Mouse (Mus musculus): Measurements from ENCODE around the gene Hdhd5.
A peak's percentile ranks its signal among the peaks of the same experiment; 100 is the strongest.

Gene Hdhd5

DNA sequence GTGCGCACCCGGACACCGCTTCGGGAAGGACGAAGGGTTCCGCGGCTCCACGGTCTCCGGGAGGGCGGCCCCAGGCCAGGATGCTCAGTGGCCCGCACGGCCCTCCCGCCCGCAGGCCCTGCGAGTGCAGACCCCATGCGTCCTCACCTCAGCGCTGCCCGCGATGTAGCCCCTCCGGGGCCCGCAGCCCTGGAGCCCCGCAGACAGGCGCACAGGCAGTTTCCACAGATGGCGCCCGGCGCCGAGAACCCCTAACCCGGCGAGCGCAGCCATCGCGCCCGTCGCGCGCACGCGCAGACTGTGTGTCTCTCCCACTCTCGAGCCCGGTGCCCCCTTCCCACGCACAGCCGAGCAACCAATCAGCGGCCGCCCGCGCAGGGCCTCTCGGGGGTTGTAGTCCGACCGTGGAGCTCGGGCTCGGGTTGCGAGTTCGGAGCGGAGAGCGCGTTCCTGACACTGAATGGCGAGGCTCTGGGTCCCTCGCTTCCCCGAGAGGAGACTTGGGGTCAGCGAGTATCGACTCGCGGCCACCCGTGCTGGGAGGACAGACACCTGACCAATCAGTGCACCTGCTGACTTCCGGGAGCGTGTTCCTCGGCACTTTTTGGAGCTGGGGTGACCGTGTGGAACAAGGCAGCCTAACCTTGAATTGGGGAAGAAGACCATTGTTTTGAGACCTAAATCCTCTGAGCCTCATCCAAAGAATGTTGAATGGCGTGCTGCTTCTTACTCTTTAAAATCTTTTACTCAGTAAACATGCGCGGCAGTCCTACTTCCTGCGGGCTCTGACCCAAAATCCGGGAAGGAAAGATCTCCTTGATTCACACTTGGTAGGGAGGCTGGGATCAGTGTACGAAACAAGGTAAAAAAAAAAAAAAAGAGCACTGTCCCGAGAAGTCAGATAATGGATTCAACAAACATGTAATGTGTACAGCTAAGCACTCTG, at the start of gene Hdhd5:
TSS of gene Hdhd5 (minus strand) at position 300 of the 946 bp plus-strand sequence.
- DNase-seq: peak; percentile 93 to 94

DNA sequence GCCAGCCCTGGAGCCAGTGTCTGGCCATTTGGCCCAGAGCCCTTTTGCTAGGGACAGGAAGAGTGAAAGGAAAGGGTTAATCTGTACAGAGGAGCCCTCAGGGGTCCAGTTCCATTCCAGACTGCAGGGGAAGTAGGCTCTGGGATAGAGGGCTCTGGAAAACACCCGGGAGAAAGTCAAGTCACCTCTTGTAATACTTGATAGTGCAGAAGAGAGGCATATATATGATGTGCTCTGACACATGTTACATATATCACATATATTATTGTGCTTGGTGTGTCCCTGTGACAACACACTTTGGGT, 49.5 kb upstream of the Hdhd5 start:
- DNase-seq: no peak

DNA sequence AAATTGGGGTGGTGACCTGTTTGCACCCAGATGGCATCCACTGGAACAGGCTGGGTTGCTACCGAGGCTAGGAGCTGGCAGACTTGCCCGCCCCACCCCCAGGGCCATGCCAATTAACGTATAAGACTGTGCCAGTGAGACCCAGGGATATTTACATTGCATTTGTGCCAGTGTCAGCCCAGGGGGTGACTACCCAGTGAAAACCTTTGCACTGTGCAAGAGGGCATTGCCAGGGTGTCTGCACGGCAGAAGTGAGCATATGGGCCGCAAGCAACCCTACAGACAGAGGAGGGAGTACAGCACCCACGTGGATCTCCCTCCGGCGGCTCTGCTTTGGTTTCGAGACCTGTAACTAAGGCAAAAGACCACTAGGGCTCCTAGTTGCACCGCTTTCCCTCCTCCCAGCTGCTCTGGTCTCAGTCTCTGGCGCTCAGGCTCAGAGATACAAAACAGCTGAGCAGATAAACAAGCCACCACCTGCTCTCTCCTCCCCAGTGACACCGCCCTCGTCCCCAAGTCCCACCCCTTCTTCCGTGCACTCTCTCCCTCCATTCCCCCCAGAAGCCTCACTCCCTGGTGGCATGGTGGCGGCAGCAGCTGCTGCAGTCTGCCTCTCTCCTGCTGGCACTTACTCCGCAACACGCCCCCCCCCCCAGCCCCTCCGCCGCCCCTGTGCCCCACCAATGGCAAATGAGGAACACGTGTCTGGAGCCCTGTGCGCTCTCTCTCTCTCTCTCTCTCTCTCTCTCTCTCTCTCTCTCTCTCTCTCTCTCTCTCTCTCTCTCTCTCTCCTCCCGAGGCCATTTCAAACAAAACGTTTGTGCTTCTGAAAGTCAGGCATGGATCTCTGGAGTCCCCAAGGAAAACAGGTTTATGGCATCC, 49.0 kb upstream of the Hdhd5 start:
- peak; percentile 58 to 59 for DNase-seq

DNA sequence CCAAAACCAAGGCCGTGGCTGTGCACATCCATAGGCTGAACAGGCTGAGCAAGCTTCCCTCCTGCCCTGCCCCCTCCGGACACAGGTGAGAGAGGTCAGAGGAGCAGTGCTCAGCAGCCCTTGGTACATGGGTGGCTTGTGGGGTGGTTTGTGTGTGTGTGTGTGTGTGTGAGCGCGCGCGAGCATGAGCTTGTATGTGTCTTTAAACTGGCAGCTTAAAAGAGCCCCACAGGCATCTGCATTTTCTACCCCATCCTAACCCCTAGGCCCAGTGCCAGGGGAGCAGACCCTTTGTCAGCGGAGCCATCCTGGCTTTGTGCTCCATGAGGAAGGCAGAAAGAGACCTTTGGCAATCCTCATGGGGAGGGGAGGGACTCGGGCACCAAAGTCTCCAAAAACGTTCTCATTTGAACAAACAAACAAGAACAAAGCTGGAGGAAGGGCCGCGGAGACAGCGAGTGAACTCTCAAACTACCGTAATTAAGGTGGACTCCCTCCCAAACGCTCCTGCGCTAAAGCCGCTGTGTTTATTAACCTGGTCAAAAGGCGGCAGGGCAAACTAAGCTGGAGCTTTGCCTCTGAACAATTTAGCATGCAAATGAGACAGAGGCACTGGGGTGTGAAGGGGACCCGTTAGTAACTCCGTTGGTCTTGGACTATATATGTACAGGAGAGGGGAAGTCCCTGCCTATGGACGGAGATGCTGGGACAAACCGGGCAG, 48.2 kb upstream of the Hdhd5 start:
- peak in 1 of 2 experiments; percentile 23 for DNase-seq

DNA sequence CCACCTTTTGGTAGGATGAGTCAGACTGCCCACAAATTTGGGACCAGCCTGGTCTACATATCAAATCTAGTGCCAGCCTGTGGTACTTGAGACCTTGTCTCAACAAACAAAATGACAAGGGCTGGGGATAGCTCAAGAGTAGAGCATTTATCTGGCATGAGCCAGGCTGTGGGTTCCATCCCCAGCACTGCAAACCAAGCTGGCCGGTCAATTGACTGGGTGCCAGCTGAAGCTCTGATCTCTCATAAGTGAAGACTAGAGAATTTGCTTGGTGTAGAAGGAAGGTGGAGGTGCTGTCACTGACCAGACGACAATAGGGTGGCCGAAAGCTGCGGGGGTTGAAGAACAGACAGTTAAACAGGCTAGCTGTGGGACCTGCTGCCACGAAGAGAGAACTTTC, 47.4 kb upstream of the Hdhd5 start:
- no peak for DNase-seq

DNA sequence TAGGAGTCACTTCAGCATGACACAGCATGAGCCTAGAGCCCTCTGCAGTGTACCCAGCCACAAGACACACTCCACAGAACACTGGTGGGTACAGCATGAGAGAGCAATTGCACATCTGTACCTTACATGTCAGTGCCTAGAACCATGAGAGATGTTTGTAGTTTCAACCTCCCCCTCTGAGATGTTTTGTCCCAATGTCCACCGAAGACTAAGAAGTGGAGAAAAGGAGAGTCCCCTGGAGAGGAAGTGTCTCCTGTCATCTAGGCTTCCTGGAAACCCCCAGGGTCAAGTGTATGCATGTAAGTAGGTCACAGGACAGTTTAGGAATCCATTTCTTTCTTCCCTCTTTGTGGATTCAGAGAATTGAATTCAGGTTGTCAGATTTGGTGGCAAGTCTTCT, 41.3 kb upstream of the Hdhd5 start:
- DNase-seq: no peak

DNA sequence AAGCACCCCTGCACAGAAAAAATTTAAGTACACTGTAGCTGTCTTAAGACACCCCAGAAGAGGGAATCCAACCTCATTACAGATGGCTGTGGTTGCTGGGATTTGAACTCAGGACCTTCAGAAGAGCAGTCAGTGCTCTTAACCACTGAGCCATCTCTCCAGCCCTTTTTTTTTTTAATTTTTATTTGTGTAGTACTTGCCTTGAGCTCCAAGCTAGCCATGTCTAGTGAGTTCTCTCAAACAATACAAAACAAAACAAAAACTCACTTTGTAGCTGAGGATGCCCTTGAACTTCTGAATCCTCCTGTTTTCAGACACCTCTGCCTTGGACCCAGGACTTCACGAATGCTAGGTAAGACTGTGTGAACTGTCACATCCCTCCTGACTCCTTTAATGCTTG, 37.1 kb upstream of the Hdhd5 start:
- no peak for DNase-seq

DNA sequence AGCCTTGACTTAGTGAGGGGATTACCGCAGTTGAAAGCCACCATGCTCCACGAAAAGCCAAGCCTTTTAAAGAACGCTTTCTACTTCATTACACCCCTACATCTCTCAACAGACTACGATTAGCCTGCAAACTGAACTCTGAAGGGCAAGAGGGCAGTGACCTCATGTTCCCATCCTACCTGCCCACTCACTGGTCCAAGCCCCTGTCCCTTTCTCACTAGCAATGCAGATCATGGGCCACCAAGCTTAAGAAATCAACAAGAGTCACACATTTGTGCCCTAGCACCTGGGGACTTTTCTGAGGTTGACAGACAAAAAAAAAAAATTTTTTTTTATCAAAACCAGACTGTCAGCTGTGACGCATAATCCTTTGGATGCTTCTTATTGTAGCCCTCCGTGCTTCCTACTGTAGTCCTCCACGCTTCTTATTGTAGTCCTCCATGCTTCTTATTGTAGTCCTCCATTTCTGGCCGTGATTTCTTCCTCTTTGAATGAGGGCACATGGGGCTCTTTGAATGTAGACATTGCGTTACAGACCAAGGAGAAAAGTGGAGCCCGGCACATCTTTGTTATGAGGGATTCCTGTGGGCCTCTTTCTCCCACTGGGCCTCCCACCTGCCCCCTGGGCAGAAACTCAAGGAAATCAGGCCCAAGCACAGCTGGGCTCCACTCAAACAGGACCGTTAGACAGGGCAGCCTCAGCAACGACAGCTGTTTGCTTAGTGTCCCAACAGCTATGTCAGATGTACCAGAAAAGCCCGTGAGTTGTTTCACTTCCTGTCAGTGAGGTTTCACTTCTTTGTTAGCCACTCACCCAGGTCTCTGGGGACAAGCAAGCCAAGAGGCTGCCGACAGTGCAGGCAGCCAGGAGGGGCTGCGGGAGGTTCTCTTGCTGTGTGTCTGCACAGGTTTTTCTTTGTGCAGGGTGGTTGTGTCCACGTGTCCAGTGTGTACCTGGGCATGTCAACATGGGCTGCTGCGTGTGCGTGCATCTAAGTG, 36.1 kb upstream of the Hdhd5 start:
- peak; percentile 54 for DNase-seq

DNA sequence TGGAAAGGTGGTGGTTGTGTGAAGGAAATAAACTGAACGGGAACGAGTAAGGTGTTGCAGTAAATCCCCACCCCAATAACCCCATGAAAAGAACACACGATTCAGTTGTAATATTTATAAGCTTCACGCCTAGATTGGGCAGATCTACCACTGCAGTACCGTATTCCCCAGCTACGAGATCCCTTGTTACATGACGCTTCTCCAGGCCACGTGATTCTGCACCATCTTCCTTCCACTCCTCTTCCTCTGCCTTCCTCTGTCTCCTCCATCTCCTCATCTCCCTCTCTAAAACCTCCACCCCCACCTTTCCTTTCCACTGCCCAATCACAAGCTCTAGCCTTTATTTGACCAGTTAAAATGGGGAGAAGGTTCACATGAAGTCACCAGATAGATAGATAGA, 25.5 kb upstream of the Hdhd5 start:
- DNase-seq: no peak

DNA sequence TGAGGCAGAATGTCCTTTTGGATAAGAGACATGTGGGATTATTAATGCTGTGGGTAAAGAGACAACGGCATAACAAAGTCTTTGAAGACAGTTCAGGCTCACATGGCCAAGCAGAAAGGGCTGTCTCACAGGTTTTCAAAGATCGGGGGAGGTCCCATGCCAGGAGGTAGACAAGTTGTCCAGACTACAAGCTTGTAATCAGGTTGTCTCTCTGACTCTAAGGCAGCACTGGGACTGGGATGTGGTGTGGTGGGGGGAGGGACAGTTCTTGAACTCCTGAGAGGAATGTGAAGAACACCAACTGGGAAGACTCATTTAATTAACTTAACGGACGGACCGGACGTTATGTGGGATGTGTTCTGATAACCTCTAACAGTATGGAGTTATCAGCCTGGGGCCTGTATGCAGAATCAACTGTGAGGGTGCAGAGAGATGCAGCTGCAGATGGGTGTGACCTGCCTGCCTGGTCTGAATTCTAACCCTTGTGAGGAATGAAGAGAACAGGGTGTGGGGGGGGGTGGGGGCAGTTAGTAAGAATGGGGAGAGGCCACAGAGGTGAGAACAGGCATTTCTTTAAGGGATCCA, 25.0 kb upstream of the Hdhd5 start:
- no peak for DNase-seq

DNA sequence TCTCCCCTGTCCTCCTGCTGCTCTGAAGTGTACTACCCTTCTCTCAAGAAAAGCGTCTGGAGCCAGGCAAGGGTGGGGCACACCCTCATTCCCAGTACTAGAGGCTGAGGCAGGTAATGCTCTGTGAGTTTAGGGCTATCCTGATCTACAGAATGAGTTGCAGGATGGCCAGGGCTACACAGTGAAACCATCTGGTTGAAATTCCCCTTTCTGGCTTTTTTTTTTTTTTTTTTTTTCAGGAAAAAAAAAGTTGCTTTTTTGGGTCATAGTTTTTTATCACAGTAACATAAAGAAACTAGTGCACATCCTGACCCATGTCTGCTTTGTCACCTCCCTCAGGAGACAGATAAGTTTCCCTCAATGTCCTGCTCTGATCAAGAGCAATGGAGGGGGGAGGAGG, 24.0 kb upstream of the Hdhd5 start:
- DNase-seq: no peak

DNA sequence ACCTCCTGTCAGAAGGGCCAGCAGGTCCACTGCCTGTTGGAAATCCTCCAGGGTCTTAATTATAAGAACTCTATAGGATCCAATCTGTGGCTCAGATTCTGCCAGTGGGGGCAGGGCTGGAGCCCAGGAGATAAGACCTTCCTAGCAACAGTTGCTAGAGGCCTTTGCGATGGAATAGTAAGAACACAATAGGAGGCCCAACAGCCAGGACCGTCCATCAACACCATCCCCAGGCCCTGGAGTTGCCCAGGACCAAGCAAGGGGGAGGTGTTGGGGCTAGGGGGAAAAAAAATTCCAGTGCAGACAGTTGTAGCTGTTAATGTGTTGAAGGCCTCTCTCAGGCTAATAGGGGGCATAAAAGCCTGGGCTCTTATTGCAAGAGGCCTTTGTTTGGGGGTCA, 19.1 kb upstream of the Hdhd5 start:
- no peak for DNase-seq

DNA sequence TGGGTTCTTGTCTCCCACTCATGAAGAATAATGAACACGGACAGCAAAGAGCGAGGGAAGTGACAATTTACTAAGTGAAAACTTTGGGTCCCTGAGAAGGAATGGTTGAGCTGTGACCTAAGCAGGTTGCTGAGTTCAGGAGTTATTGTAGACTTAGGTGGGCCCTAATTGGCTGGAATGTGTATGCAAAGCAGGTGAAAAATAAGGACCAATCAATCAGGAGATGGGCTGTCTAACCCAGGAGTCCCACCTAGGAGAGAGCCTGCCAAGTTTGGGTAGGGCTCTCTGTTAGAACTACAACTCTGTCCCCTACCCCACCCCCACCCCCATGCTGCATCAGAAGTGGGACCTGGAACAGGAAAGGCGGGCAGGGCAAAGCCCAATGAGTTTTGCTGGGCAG, 17.5 kb upstream of the Hdhd5 start:
- no peak for DNase-seq

DNA sequence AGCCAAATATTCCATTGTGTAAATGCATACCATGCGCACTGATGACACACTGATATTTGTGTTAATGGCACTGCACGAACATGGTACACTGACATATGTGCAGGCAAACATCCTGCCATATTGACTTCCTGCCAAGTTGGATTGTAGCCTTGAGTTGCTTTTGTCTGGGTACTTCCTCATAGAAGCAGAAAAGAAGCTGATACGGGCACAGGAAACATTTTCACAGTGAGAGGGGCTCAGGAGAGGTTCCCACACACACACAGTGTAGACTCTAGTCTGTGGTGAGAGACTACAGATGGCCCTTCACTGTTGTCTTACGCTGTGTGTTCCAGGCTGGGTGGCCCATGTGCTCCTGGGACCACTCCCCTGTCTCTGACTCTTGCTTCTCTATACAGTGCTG, 15.9 kb upstream of the Hdhd5 start:
- peak in 1 of 2 experiments; percentile 6 for DNase-seq

DNA sequence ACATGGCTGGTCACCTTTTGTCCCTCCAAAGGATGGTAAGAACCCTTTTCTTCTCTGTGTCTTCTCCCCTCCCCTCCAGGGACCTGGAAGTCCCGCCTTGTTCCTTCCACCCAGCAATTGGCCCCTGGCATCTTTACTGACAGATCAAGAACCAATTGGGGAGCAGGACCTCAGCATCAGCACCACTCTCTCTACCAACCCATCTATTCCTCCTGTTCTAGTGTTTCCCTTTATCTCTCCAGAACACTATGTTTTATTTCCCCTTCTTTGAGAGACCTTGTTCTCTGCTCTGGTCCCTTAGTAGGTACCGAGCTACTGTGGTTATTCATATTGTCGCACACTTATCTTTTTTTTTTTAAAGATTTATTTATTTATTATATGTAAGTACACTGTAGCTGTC, 15.2 kb upstream of the Hdhd5 start:
- DNase-seq: no peak

DNA sequence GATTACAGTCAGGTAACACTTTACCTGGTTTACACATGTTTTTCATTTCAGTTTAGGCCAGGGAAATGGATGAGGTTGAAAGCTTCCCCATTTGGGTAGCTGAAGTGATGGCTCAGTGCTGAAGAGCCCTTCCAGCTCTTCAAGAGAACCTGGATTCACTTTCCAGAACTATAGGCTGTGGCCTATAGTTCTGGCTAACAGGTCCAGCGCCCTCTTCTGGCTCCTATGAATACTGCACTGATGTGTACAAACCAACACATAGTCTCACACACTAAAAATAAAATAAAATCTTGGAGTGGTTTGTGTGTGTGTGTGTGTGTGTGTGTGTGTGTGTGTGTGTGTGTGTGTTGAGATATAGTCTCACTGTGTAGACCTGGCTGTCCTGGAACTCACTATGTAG, 10.9 kb upstream of the Hdhd5 start:
- no peak for DNase-seq

DNA sequence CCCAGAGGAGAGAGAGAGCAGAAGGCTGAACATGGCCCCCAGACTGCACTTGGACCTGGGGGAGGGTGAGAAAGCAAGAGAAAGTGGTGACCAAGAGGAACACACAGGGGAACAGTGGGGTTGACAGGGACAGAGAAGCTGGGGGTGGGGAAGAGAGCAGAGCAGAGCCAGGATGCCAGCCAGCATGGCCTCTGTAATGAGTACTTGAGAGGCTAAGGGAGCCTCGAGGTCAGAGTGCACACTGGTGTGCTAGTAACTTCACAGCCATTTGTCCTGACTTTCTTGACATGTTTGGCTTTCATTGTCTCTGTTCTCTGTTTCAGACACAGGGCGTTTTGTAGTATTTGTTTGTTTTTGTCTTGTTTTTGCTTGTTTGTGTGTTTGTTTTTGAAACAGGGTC, 10.3 kb upstream of the Hdhd5 start:
- no peak for DNase-seq

DNA sequence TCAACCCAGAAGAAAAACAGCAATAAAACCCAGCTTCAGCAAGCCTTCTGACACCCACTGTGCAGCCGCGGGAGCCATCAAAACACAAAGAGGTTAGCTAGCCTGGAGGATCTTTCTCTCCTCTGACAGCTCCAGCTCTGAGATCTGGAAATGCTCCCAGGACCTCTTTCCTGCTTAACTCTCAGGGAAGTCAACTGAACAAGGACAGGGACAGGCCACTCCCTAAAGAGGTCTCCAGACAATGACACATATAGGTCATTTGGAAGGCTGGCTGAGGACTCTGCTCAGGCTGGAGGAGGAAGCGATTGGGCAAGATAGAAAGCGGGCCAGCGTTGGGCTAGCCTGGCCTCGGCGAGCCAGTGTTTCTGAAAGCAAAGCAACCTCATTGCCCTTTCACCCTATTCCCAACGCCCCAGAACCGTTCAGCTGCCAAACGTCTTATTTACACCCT, 8.7 kb upstream of the Hdhd5 start:
- DNase-seq: peak; percentile 41 to 49

DNA sequence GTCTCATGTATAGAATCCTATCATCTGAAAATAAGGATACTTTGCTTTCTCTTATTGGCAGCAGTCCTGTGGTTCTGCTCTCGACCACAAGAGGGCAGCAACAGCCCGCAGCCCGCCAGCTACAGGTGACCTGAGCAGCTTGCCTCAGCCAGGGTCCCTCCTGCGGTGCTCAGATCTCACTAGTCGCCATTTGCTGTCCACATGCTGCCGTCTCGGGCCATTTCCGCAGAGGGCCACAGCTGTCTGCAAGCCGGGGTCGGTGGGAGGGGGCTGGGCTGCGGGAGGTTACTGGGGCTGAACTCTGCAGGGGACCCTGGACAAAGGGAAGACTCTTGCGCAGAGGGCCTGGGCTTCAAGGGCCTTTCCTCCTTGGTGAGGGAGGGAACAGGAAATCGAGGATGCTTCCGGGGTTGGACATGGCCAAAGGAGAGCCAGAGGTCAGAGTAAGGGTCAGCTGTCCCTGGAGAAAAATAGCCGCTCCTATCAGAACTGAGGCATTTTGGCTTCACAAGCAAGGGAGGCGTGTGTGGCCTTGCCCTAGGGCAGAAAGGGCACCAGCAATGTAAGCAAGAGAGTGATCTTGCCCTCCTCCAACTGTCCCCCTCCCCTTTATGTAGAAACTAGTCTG, 8.1 kb upstream of the Hdhd5 start:
- DNase-seq: peak; percentile 72 to 78

DNA sequence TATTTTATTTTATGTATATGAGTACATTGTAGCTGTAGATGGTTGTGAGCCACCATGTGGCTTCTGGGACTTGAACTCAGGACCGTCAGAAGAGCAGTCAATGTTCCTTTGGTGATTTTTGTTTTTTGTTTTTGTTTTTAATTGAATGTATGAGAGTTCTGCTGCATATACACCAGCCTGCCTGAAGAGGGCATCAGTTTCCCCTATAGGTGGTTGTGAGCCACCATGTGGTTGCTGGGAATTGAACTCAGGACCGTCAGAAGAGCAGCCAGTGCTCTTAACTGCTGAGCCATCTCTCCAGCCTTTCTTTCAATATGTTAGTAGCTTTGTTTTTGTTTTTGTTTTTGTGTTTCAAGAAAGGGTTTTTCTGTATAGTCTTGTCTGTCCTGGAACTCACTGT, 5.2 kb upstream of the Hdhd5 start:
- no peak for DNase-seq

DNA sequence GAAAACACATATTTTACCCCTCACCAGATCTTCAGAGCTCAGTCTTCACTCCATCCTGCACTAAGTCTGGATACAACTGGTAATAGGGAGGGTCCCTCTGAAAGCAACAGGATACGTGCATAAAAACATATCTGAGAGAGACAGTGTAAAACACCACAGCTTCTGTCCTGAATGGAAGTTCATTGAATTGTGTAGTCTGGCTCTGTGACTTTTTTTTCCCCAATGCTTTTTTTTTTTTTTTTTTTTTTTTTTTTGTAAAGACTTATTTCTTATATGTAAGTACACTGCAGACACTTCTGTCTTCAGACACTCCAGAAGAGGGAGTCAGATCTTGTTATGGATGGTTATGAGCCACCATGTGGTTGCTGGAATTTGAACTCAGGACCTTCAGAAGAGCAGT, 1.5 kb upstream of the Hdhd5 start:
- no peak for DNase-seq
